Mouse (Mus musculus) cortical plate, adult 2 months (tissue): ENCODE measurements around the gene Rnf43. TPM values are rescaled to one million over a fixed set of nuclear protein-coding genes. Genes with fewer than 3 reads are reported as not detected.

Experiments used
- H3K27ac ChIP-seq: fragments of 200-500 bp; 2 replicates; pipeline ENCODE4 v1.5.1; 2012; ENCODE audit warnings: low read length, control low read depth, inconsistent platforms; ENCODE audit not compliant: insufficient read depth
- H3K4me1 ChIP-seq: fragments of 200-500 bp; 2 replicates; pipeline ENCODE4 v1.6.1; 2011; ENCODE audit warnings: low read length; ENCODE audit not compliant: control insufficient read depth, insufficient read depth
- H3K4me3 ChIP-seq: fragments of 200-500 bp; 2 replicates; pipeline ENCODE4 v1.5.1; 2011; ENCODE audit warnings: mild to moderate bottlenecking, low read length, control low read depth; ENCODE audit not compliant: insufficient read depth
- CTCF ChIP-seq: fragments of 200-500 bp; IDR thresholded peaks from 2 replicates; pipeline ENCODE4 v1.5.1; 2011; ENCODE audit warnings: mild to moderate bottlenecking, control low read depth, low read length; ENCODE audit not compliant: insufficient read depth; ENCODE audit errors: extremely low read depth
- POLR2A ChIP-seq: fragments of 200-500 bp; IDR thresholded peaks from 2 replicates; pipeline ENCODE4 v1.6.1; 2011; ENCODE audit warnings: mild to moderate bottlenecking, low read length, control low read depth; ENCODE audit not compliant: insufficient read depth; ENCODE audit errors: extremely low read depth
- polyA plus RNA-seq: library from polyadenylated mRNA; depleted of rRNA; stranded (reverse); fragments of >200 nt; gene quantifications from 2 replicates; pipeline ENCODE4 v1.2.3, GENCODE M21; 2012

Rnf43 gene
- polyA plus RNA-seq, 1 experiment, result 2.1 TPM

DNA sequence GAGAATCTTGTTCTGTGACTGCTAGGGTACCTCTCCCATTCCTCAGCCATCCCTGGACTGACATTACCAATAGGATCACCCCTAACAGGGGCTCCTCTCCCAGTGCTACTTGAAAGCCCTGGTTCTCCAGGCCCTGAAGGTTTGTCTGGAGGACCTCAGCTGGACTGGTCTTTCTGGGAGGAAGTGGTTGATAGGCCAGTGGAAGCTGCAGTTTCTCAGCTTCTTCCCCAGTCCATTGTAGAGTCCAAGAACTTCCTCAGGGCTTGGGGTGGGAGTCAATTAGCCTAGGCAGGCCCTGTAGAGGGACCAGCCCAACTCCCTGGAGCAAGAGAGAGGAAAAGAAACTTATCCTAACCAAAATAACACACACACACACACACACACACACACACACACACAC, 63.0 kb downstream of the Rnf43 start:
- TF ChIP-seq POLR2A (no peak), CTCF (no peak)
- Histone ChIP-seq H3K27ac (no peak overlapping the region), H3K4me3 (no peak overlapping the region), H3K4me1 (no peaks in the 10 kb centered on the region)

GRCm38 (mm10) chr11:87725964-87726562, 63.5 kb downstream of the Rnf43 start:
- no peak overlapping the region for H3K27ac ChIP-seq
- no peaks in the 10 kb centered on the region for H3K4me1 ChIP-seq
- no peak for TF ChIP-seq POLR2A
- TF ChIP-seq CTCF, result no peak
- H3K4me3 ChIP-seq, result no peak overlapping the region

GRCm38 (mm10) chr11:87727021-87727420, 64.5 kb downstream of the Rnf43 start:
- H3K4me3 ChIP-seq, result no peak overlapping the region
- H3K4me1 ChIP-seq, result no peaks in the 10 kb centered on the region
- TF ChIP-seq POLR2A (no peak), CTCF (no peak)
- H3K27ac ChIP-seq, result no peak overlapping the region

- no peaks in the 10 kb centered on the region for H3K4me1 ChIP-seq
- H3K4me3 ChIP-seq, result no peak overlapping the region
- TF ChIP-seq POLR2A (no peak), CTCF (no peak)
- H3K27ac ChIP-seq, result no peak overlapping the region
These were observed 64.9 kb downstream of the Rnf43 start for GRCm38 (mm10) chr11:87727471-87727870.

- TF ChIP-seq POLR2A (no peak), CTCF (no peak)
- no peaks in the 10 kb centered on the region for H3K4me1 ChIP-seq
- no peak overlapping the region for H3K4me3 ChIP-seq
- H3K27ac ChIP-seq, result no peak overlapping the region
These were observed 66.5 kb downstream of the Rnf43 start for GRCm38 (mm10) chr11:87728850-87729592.

GRCm38 (mm10) chr11:87729593-87730185, 67.2 kb downstream of the Rnf43 start:
- no peak for TF ChIP-seq CTCF
- TF ChIP-seq POLR2A, result no peak
- H3K4me3 ChIP-seq, result no peak overlapping the region
- no peaks in the 10 kb centered on the region for H3K4me1 ChIP-seq
- H3K27ac ChIP-seq, result no peak overlapping the region

- Histone ChIP-seq H3K4me3 (no peak overlapping the region), H3K4me1 (no peaks in the 10 kb centered on the region), H3K27ac (no peak overlapping the region)
- no peak for TF ChIP-seq POLR2A
- TF ChIP-seq CTCF, result no peak
These were observed 68.3 kb downstream of the Rnf43 start for GRCm38 (mm10) chr11:87730652-87731310.

DNA sequence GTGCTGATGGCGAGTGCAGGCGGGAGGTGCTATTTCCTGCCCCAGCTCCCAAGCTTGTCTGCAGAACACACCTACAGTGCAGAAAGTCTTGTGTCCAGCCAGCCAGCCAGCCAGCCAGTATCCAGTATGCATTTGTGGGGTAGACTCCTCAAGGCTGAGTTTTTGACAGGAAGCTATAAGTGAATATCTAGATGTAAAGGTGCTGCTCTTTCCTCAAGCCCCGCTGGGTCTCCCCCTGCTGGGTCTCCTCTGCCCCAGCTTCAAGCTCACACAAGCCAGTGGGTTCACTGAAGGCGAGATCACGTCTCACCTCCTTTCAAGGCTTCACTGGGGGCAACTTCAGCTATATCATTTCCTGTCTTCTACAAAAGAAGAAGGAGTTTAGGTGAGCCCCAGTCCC, 71.8 kb downstream of the Rnf43 start:
- TF ChIP-seq CTCF, result no peak
- no peak for TF ChIP-seq POLR2A
- no peaks in the 10 kb centered on the region for H3K4me1 ChIP-seq
- H3K4me3 ChIP-seq, result no peak overlapping the region
- H3K27ac ChIP-seq, result no peak overlapping the region

GRCm38 (mm10) chr11:87735691-87736090, 73.2 kb downstream of the Rnf43 start:
- H3K27ac ChIP-seq, result no peak overlapping the region
- TF ChIP-seq CTCF, result no peak
- no peak for TF ChIP-seq POLR2A
- no peaks in the 10 kb centered on the region for H3K4me1 ChIP-seq
- H3K4me3 ChIP-seq, result no peak overlapping the region
